Mouse (Mus musculus) heart, adult 2 months (tissue): ENCODE results near the gene Cadm1. TPM values are rescaled to one million over a fixed set of nuclear protein-coding genes. Genes with fewer than 3 reads are reported as not detected.

ENCODE experiments used
- DNase-seq, 2 experiments: peaks; one replicate each; pipeline ENCODE4 v3.0.0; 2021
- H3K27ac ChIP-seq: fragments of 200-600 bp; 2 replicates; pipeline ENCODE4 v1.8.1; 2022
- H3K27me3 ChIP-seq: fragments of 200-500 bp; 2 replicates; pipeline ENCODE4 v1.6.1; 2012; ENCODE audit warnings: mild to moderate bottlenecking, low read length, inconsistent platforms, mixed read lengths; ENCODE audit not compliant: control insufficient read depth, insufficient read depth
- H3K36me3 ChIP-seq: fragments of 200-500 bp; 2 replicates; pipeline ENCODE4 v1.6.1; 2012; ENCODE audit warnings: low read length, inconsistent platforms; ENCODE audit not compliant: control insufficient read depth, insufficient read depth
- H3K4me1 ChIP-seq: fragments of 200-500 bp; 2 replicates; pipeline ENCODE4 v1.6.1; 2011; ENCODE audit warnings: low read length; ENCODE audit not compliant: control insufficient read depth, insufficient read depth
- H3K4me3 ChIP-seq: fragments of 200-600 bp; 2 replicates; pipeline ENCODE4 v1.8.1; 2022
- H3K79me2 ChIP-seq: fragments of 200-500 bp; replicated peaks from 2 replicates; pipeline ENCODE4 v1.6.1; 2012; ENCODE audit warnings: mild to moderate bottlenecking, inconsistent platforms, low read length, moderate library complexity, mixed read lengths; ENCODE audit not compliant: control insufficient read depth, insufficient read depth
- H3K9ac ChIP-seq: fragments of 200-500 bp; 2 replicates; pipeline ENCODE4 v1.6.1; 2012; ENCODE audit warnings: low read depth, mild to moderate bottlenecking, control low read depth, inconsistent platforms, low read length, mixed read lengths
- CTCF ChIP-seq: fragments of 200-600 bp; IDR thresholded peaks from 2 replicates; pipeline ENCODE4 v1.8.1; 2022; ENCODE audit warnings: antibody characterized with exemption, mild to moderate bottlenecking, moderate library complexity
- EP300 ChIP-seq: fragments of 200-500 bp; IDR thresholded peaks from 2 replicates; pipeline ENCODE4 v1.6.1; 2011; ENCODE audit warnings: low read depth, low read length, control low read depth; ENCODE audit not compliant: insufficient read depth
- POLR2A ChIP-seq: fragments of 200-500 bp; IDR thresholded peaks from 2 replicates; pipeline ENCODE4 v1.6.1; 2011; ENCODE audit warnings: mild to moderate bottlenecking, low read depth, low read length, control low read depth; ENCODE audit not compliant: insufficient read depth
- WGBS: fragments of 180-500 bp; shearing (Covaris S2); methylation state at CpG from one replicate; pipeline ENCODE4 v1.1.7; 2018; 5-methylcytosine and 5-hydroxymethylcytosine counted together
- intact Hi-C: fragments of 180-260 bp; cut with DNase I; formaldehyde crosslinking; loops from one replicate; pipeline ENCODE4 v1.15.1; 2025
- polyA plus RNA-seq: library from polyadenylated mRNA; depleted of rRNA; stranded (reverse); fragments of >200 nt; gene quantifications from 2 replicates; pipeline ENCODE4 v1.2.3, GENCODE M21; 2012
- total RNA-seq, 2 experiments: library from RNA; stranded (reverse); gene quantifications; 2 replicates each; pipeline ENCODE4 v1.2.3; 2021

Gene Cadm1
- total and polyA plus RNA-seq, 3 experiments, result 1.6 to 2.6 (median 2.4) TPM

GRCm38 (mm10) chr9:47860994-47861393, 331.0 kb downstream of the Cadm1 start:
- intact Hi-C loops, result no loop called here
- H3K36me3 ChIP-seq, result no peaks in the 10 kb centered on the region
- no peaks in the 10 kb centered on the region for H3K27me3 ChIP-seq
- WGBS, result 71% methylated on average over 3 of the region's 3 CpGs
- no peak overlapping the region for H3K4me3 ChIP-seq
- no peaks in the 10 kb centered on the region for H3K4me1 ChIP-seq
- H3K79me2 ChIP-seq, result no peaks in the 10 kb centered on the region
- TF ChIP-seq CTCF (no peak), EP300 (no peak), POLR2A (no peak)
- no peak overlapping the region for H3K27ac ChIP-seq
- no peak overlapping the region for H3K9ac ChIP-seq
- no peak for DNase-seq

DNA sequence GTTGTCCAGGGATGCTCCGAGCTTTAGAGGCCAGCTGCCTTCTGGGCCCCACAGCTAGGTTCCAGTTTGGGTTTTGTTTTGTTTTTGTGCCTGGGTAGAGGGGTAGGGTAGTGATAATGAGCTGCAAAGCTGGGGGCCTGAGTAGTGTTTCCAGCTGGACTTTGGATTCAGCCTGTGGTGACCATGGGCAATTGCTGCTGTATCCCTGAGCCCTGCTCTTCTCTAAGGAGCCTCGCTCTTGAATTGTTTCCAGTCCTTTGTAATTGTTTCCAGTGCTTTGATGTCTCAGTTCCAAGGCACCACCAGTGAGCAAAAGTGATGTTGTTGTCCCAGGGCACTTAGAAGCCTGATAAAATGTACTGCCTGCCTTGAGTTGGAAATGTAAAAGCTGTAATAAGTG, 331.8 kb downstream of the Cadm1 start:
- intact Hi-C loops, result no loop called here
- no peak for DNase-seq
- WGBS, result 53% methylated on average over 2 of the region's 2 CpGs
- Histone ChIP-seq H3K27ac (no peak overlapping the region), H3K36me3 (no peaks in the 10 kb centered on the region), H3K79me2 (no peaks in the 10 kb centered on the region), H3K4me1 (no peaks in the 10 kb centered on the region), H3K4me3 (no peak overlapping the region), H3K27me3 (no peaks in the 10 kb centered on the region), H3K9ac (no peak overlapping the region)
- TF ChIP-seq CTCF (no peak), POLR2A (no peak), EP300 (no peak)

GRCm38 (mm10) chr9:47866001-47866400, 336.0 kb downstream of the Cadm1 start:
- Histone ChIP-seq H3K79me2 (no peaks in the 10 kb centered on the region), H3K4me1 (no peaks in the 10 kb centered on the region), H3K27ac (no peak overlapping the region), H3K9ac (no peak overlapping the region), H3K4me3 (no peak overlapping the region), H3K27me3 (no peaks in the 10 kb centered on the region), H3K36me3 (no peaks in the 10 kb centered on the region)
- whole genome bisulfite sequencing, result 68% methylated on average over 1 of the region's 1 CpGs
- TF ChIP-seq POLR2A, result no peak
- no peak for TF ChIP-seq EP300
- TF ChIP-seq CTCF, result no peak
- no peak for DNase-seq
- intact Hi-C loops, result no loop called here

GRCm38 (mm10) chr9:47867474-47867873, 337.5 kb downstream of the Cadm1 start:
- no peak for DNase-seq
- intact Hi-C loops, result no loop called here
- WGBS, result 91% methylated on average over 7 of the region's 7 CpGs
- H3K27me3 ChIP-seq, result no peaks in the 10 kb centered on the region
- no peaks in the 10 kb centered on the region for H3K36me3 ChIP-seq
- H3K4me3 ChIP-seq, result no peak overlapping the region
- no peak overlapping the region for H3K9ac ChIP-seq
- H3K79me2 ChIP-seq, result no peaks in the 10 kb centered on the region
- no peaks in the 10 kb centered on the region for H3K4me1 ChIP-seq
- H3K27ac ChIP-seq, result no peak overlapping the region
- TF ChIP-seq EP300, result no peak
- TF ChIP-seq CTCF, result no peak
- no peak for TF ChIP-seq POLR2A

- Histone ChIP-seq H3K4me3 (no peak overlapping the region), H3K36me3 (no peaks in the 10 kb centered on the region), H3K4me1 (no peaks in the 10 kb centered on the region), H3K27ac (no peak overlapping the region), H3K79me2 (no peaks in the 10 kb centered on the region), H3K27me3 (no peaks in the 10 kb centered on the region), H3K9ac (no peak overlapping the region)
- DNase-seq, result no peak
- intact Hi-C loops, result no loop called here
- TF ChIP-seq POLR2A, result no peak
- TF ChIP-seq EP300, result no peak
- TF ChIP-seq CTCF, result no peak
- WGBS, result 74% methylated on average over 5 of the region's 5 CpGs
Measured at GRCm38 (mm10) chr9:47869661-47870060, 339.7 kb downstream of the Cadm1 start.

DNA sequence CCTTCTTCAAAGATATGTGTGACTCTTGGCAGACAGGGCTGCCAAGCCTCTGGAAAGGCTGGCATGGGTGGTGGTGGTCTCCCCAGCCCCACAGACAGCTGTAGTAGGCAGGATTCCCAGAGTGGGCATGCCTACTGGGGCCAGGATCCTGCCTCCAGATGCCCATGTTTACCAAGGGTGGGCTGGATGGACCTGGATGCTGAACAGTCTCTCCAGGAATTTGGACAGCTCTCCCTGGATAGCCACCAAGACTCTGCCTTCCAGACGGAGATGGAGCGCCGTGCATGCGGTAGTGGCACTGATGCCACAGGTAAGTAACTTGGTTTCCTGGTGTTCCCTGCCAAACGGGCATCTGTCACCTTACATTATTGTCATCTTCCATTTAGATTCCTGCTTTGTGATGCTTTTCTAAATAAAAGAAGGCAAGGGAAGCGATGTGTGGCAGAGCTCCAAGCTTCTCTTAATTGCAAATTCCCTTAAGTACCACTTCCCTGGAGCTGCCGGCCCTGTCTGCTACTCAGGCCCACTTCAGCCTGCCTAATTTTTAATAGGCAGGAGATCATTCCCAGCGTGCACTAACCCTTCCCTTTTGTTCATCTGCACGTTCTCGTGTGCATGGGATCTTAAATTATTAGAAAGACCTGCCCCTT, 346.7 kb downstream of the Cadm1 start:
- Histone ChIP-seq H3K27ac (no peak overlapping the region), H3K36me3 (no peaks in the 10 kb centered on the region), H3K79me2 (no peaks in the 10 kb centered on the region), H3K4me3 (no peak overlapping the region), H3K27me3 (no peaks in the 10 kb centered on the region), H3K4me1 (no peaks in the 10 kb centered on the region), H3K9ac (no peak overlapping the region)
- intact Hi-C loops, result no loop called here
- no peak for TF ChIP-seq CTCF
- no peak for TF ChIP-seq EP300
- TF ChIP-seq POLR2A, result no peak
- no peak for DNase-seq
- WGBS, result 77% methylated on average over 10 of the region's 10 CpGs
